Mouse (Mus musculus): ENCODE measurements around the gene Tbc1d1. TPM values are rescaled to one million over a fixed set of nuclear protein-coding genes. Genes with fewer than 3 reads are reported as not detected.

Tbc1d1 gene
- polyA plus RNA-seq, 1 experiment from 2014 or later: 59.4 TPM

GRCm38 (mm10) chr5:64345181-64345735, 189.2 kb downstream of the Tbc1d1 start:
- no peak overlapping the region for H3K9ac ChIP-seq (ENCODE audit: low read depth, low read length)
- H3K4me3 ChIP-seq (ENCODE audit: low read depth, low read length): no peak overlapping the region
- H3K9me3 ChIP-seq (ENCODE audit: control insufficient read depth): no peaks in the 10 kb centered on the region
- H3K27ac ChIP-seq (ENCODE audit: low read depth, low read length): peak overlapping the region; percentile 81
- no peaks in the 10 kb centered on the region for H3K27me3 ChIP-seq (replicated peaks; ENCODE audit: control insufficient read depth, insufficient read depth, low read length)
- H3K36me3 ChIP-seq (ENCODE audit: control insufficient read depth, insufficient read depth): peaks cover 55% of the 10 kb centered on the region
- 39% methylated on average over 16 of the region's 16 CpGs for WGBS
- H3K4me1 ChIP-seq (replicated peaks; ENCODE audit: control insufficient read depth, insufficient read depth, low read length): peaks cover 15% of the 10 kb centered on the region
- no peak for TF ChIP-seq CTCF (IDR thresholded peaks at IDR 0.05; ENCODE audit: low read depth)
- H3K4me2 ChIP-seq (replicated peaks; ENCODE audit: low read depth): peak overlapping the region; percentile 9; the same call in 1 of the 2 replicates
- ATAC-seq: peak; percentile 93

GRCm38 (mm10) chr5:64345761-64346160, 189.7 kb downstream of the Tbc1d1 start:
- Histone ChIP-seq H3K9ac (ENCODE audit: low read depth, low read length) (no peak overlapping the region), H3K4me2 (replicated peaks; ENCODE audit: low read depth) (peak overlapping the region; percentile 9; the same call in 1 of the 2 replicates), H3K27me3 (replicated peaks; ENCODE audit: control insufficient read depth, insufficient read depth, low read length) (no peaks in the 10 kb centered on the region), H3K27ac (ENCODE audit: low read depth, low read length) (peak overlapping the region; percentile 81), H3K4me1 (replicated peaks; ENCODE audit: control insufficient read depth, insufficient read depth, low read length) (peaks cover 15% of the 10 kb centered on the region), H3K4me3 (ENCODE audit: low read depth, low read length) (no peak overlapping the region), H3K36me3 (ENCODE audit: control insufficient read depth, insufficient read depth) (peaks cover 58% of the 10 kb centered on the region), H3K9me3 (ENCODE audit: control insufficient read depth) (no peaks in the 10 kb centered on the region)
- TF ChIP-seq CTCF (IDR thresholded peaks at IDR 0.05; ENCODE audit: low read depth): no peak
- ATAC-seq: peak; percentile 38; the same call in 1 of the 2 replicates
- 37% methylated on average over 7 of the region's 7 CpGs for WGBS

- Histone ChIP-seq H3K9me3 (ENCODE audit: control insufficient read depth) (no peaks in the 10 kb centered on the region), H3K9ac (ENCODE audit: low read depth, low read length) (no peak overlapping the region), H3K27ac (ENCODE audit: low read depth, low read length) (peak overlapping the region; percentile 68), H3K36me3 (ENCODE audit: control insufficient read depth, insufficient read depth) (peaks cover 60% of the 10 kb centered on the region), H3K4me3 (ENCODE audit: low read depth, low read length) (no peak overlapping the region), H3K27me3 (replicated peaks; ENCODE audit: control insufficient read depth, insufficient read depth, low read length) (no peaks in the 10 kb centered on the region), H3K4me2 (replicated peaks; ENCODE audit: low read depth) (no peak overlapping the region), H3K4me1 (replicated peaks; ENCODE audit: control insufficient read depth, insufficient read depth, low read length) (peaks cover 15% of the 10 kb centered on the region)
- TF ChIP-seq CTCF (IDR thresholded peaks at IDR 0.05; ENCODE audit: low read depth): no peak
- no peak for ATAC-seq
- WGBS: 66% methylated on average over 6 of the region's 6 CpGs
Measured at GRCm38 (mm10) chr5:64346343-64346885, 190.3 kb downstream of the Tbc1d1 start.

- 94% methylated on average over 2 of the region's 2 CpGs for WGBS
- no peak for ATAC-seq
- TF ChIP-seq CTCF (IDR thresholded peaks at IDR 0.05; ENCODE audit: low read depth): 0 out of 2 replicates have a peak, but pooled peaks have one; percentile 4
- Histone ChIP-seq H3K4me1 (replicated peaks; ENCODE audit: control insufficient read depth, insufficient read depth, low read length) (peaks cover 15% of the 10 kb centered on the region; the same call in 1 of the 2 replicates), H3K9me3 (ENCODE audit: control insufficient read depth) (no peaks in the 10 kb centered on the region), H3K4me2 (replicated peaks; ENCODE audit: low read depth) (no peak overlapping the region), H3K4me3 (ENCODE audit: low read depth, low read length) (no peak overlapping the region), H3K36me3 (ENCODE audit: control insufficient read depth, insufficient read depth) (peaks cover 63% of the 10 kb centered on the region), H3K9ac (ENCODE audit: low read depth, low read length) (no peak overlapping the region), H3K27ac (ENCODE audit: low read depth, low read length) (no peak overlapping the region), H3K27me3 (replicated peaks; ENCODE audit: control insufficient read depth, insufficient read depth, low read length) (no peaks in the 10 kb centered on the region)
Measured at GRCm38 (mm10) chr5:64348166-64348565, 192.1 kb downstream of the Tbc1d1 start.

GRCm38 (mm10) chr5:64348780-64349179, 192.7 kb downstream of the Tbc1d1 start:
- ATAC-seq: no peak
- no peak for TF ChIP-seq CTCF (IDR thresholded peaks at IDR 0.05; ENCODE audit: low read depth)
- H3K36me3 ChIP-seq (ENCODE audit: control insufficient read depth, insufficient read depth): peaks cover 62% of the 10 kb centered on the region

GRCm38 (mm10) chr5:64351968-64352367, 195.9 kb downstream of the Tbc1d1 start:
- no peak for TF ChIP-seq CTCF (IDR thresholded peaks at IDR 0.05; ENCODE audit: low read depth)
- Histone ChIP-seq H3K36me3 (ENCODE audit: control insufficient read depth, insufficient read depth) (peaks cover 41% of the 10 kb centered on the region), H3K4me3 (ENCODE audit: low read depth, low read length) (no peak overlapping the region), H3K9me3 (ENCODE audit: control insufficient read depth) (no peaks in the 10 kb centered on the region), H3K4me1 (replicated peaks; ENCODE audit: control insufficient read depth, insufficient read depth, low read length) (no peaks in the 10 kb centered on the region), H3K9ac (ENCODE audit: low read depth, low read length) (no peak overlapping the region), H3K4me2 (replicated peaks; ENCODE audit: low read depth) (no peak overlapping the region), H3K27ac (ENCODE audit: low read depth, low read length) (no peak overlapping the region), H3K27me3 (replicated peaks; ENCODE audit: control insufficient read depth, insufficient read depth, low read length) (no peaks in the 10 kb centered on the region)
- WGBS: 88% methylated on average over 6 of the region's 6 CpGs
- no peak for ATAC-seq

More at GRCm38 (mm10) chr5:64348780-64349179, 192.7 kb downstream of the Tbc1d1 start:
- H3K4me3 ChIP-seq (ENCODE audit: low read depth, low read length): no peak overlapping the region
- 0 out of 2 replicates have a peak, but pooled peaks cover 10% of the 10 kb centered on the region for H3K4me1 ChIP-seq (replicated peaks; ENCODE audit: control insufficient read depth, insufficient read depth, low read length)
- no peak overlapping the region for H3K4me2 ChIP-seq (replicated peaks; ENCODE audit: low read depth)
- H3K9ac ChIP-seq (ENCODE audit: low read depth, low read length): no peak overlapping the region
- H3K27ac ChIP-seq (ENCODE audit: low read depth, low read length): no peak overlapping the region
- no peaks in the 10 kb centered on the region for H3K27me3 ChIP-seq (replicated peaks; ENCODE audit: control insufficient read depth, insufficient read depth, low read length)
- no peaks in the 10 kb centered on the region for H3K9me3 ChIP-seq (ENCODE audit: control insufficient read depth)
- WGBS: 82% methylated on average over 8 of the region's 8 CpGs

Measured in intestine, postnatal 0 days (tissue).